Mouse (Mus musculus) cerebellum, adult 9-11 months (tissue): ENCODE measurements around the gene Zbtb14.

ENCODE experiments used
- DNase-seq: peaks from one replicate; pipeline ENCODE4 v3.0.0; 2022

Zbtb14 gene

GRCm38 (mm10) chr17:69382511-69383100 is at the start of gene Zbtb14:
Gene Zbtb14 (plus strand): TSS chr17:69383050.
- DNase-seq, result peak; percentile 95

- no peak for DNase-seq
These were observed 36.8 kb upstream of the Zbtb14 start for GRCm38 (mm10) chr17:69346056-69346455.

GRCm38 (mm10) chr17:69349014-69349531 is 33.8 kb upstream of the Zbtb14 start:
- peak; percentile 52 for DNase-seq

GRCm38 (mm10) chr17:69365049-69365448 is 17.8 kb upstream of the Zbtb14 start:
- DNase-seq, result no peak

- no peak for DNase-seq
These were observed 2.0 kb upstream of the Zbtb14 start for GRCm38 (mm10) chr17:69380838-69381237.

- peak; percentile 84 for DNase-seq
These were observed 521 bp downstream of the Zbtb14 start for GRCm38 (mm10) chr17:69383201-69383940.

- DNase-seq, result peak; percentile 81
These were observed 1.3 kb downstream of the Zbtb14 start for GRCm38 (mm10) chr17:69383941-69384665.

GRCm38 (mm10) chr17:69396147-69397033 is 13.5 kb downstream of the Zbtb14 start:
- DNase-seq, result no peak

GRCm38 (mm10) chr17:69397163-69397562 is 14.3 kb downstream of the Zbtb14 start:
- DNase-seq, result no peak

GRCm38 (mm10) chr17:69398092-69398491 is 15.2 kb downstream of the Zbtb14 start:
- no peak for DNase-seq

GRCm38 (mm10) chr17:69401146-69401545 is 18.3 kb downstream of the Zbtb14 start:
- DNase-seq, result no peak

- DNase-seq, result no peak
These were observed 33.3 kb downstream of the Zbtb14 start for GRCm38 (mm10) chr17:69416163-69416562.

- DNase-seq, result peak; percentile 95
These were observed 34.2 kb downstream of the Zbtb14 start for GRCm38 (mm10) chr17:69416920-69417661.

GRCm38 (mm10) chr17:69417724-69418373 is 35.0 kb downstream of the Zbtb14 start:
- DNase-seq, result no peak

GRCm38 (mm10) chr17:69421592-69421991 is 38.7 kb downstream of the Zbtb14 start:
- no peak for DNase-seq

GRCm38 (mm10) chr17:69437836-69438235 is 55.0 kb downstream of the Zbtb14 start:
- peak; percentile 10 for DNase-seq

- DNase-seq, result no peak
These were observed 55.6 kb downstream of the Zbtb14 start for GRCm38 (mm10) chr17:69438486-69438885.

GRCm38 (mm10) chr17:69438990-69439491 is 56.2 kb downstream of the Zbtb14 start, which contains the start of gene Akain1:
Gene Akain1 (plus strand): TSS chr17:69439326.
- DNase-seq, result peak; percentile 76

- DNase-seq, result peak; percentile 82
These were observed 57.0 kb downstream of the Zbtb14 start for GRCm38 (mm10) chr17:69439571-69440480.
